Mouse (Mus musculus) megakaryocyte, embryonic 14.5 days (primary cell): ENCODE results near the gene Zfp148.

ENCODE experiments used
- FLI1 ChIP-seq: IDR thresholded peaks from 2 replicates; pipeline ENCODE4 v1.6.1; 2012; ENCODE audit warnings: low read length, inconsistent platforms, mixed read lengths
- GATA1 ChIP-seq: IDR thresholded peaks from 3 replicates; pipeline ENCODE4 v1.6.1; 2012; ENCODE audit warnings: mixed read lengths, low read length, inconsistent platforms, borderline replicate concordance

GRCm38 (mm10) chr16:33383584-33383983, 2.9 kb downstream of the Zfp148 start:
- TF ChIP-seq GATA1 (no peak), FLI1 (no peak)
